Mouse (Mus musculus) CH12.LX (cell line): ENCODE data around the gene Olfr675. TPM values are rescaled to one million over a fixed set of nuclear protein-coding genes. Genes with fewer than 3 reads are reported as not detected.
A peak's percentile ranks its signal among the peaks of the same experiment; 100 is the strongest.
"Not testable (repeated sequence)": the region's sequence is repeated elsewhere in the genome, so short reads cannot be mapped to it uniquely, and the experiment has no call there.

Experiments used
- DNase-seq: peaks from one replicate; pipeline ENCODE4 v3.0.0-alpha.2; 2013; ENCODE audit errors: extremely low read depth
- H3K27ac ChIP-seq: 2 replicates; pipeline ENCODE4 v1.5.1; 2012; ENCODE audit warnings: low read depth, mild to moderate bottlenecking, control low read depth, moderate library complexity; ENCODE audit not compliant: insufficient read depth
- H3K27me3 ChIP-seq: replicated peaks from 2 replicates; pipeline ENCODE3; 2012; ENCODE audit warnings: inconsistent platforms
- H3K36me3 ChIP-seq, 2 experiments: replicated peaks in 1 of 2; 2 replicates each; pipeline versions ENCODE3 to v1.6.1; 2012; ENCODE audit warnings: inconsistent platforms in 1 of 2, low read length in 1 of 2, mild to moderate bottlenecking in 1 of 2, mixed read lengths in 1 of 2, moderate library complexity in 1 of 2; ENCODE audit not compliant: control insufficient read depth in 1 of 2, insufficient read depth in 1 of 2
- H3K4me1 ChIP-seq, 2 experiments: 2 replicates each; pipeline ENCODE4 v1.6.1; 2012; ENCODE audit warnings: inconsistent platforms in 1 of 2, moderate library complexity in 1 of 2; ENCODE audit not compliant: insufficient read depth in 2 of 2, control insufficient read depth in 1 of 2
- H3K4me2 ChIP-seq: 2 replicates; pipeline ENCODE4 v1.6.1; 2012; ENCODE audit warnings: low read depth, mild to moderate bottlenecking, control low read depth; ENCODE audit not compliant: poor library complexity, insufficient read depth, severe bottlenecking
- H3K4me3 ChIP-seq, 3 experiments: fragments of 150-350 bp in 1 of 3; sonication (generic) in 1 of 3; replicated peaks in 1 of 3; 2 replicates each; pipeline versions ENCODE3 to v1.5.1; 2011 to 2012; ENCODE audit warnings: low read depth in 2 of 3, low read length in 2 of 3, mild to moderate bottlenecking in 2 of 3, moderate library complexity in 2 of 3, control low read depth in 1 of 3, improper control_type of control experiment in 1 of 3, inconsistent platforms in 1 of 3, mixed read lengths in 1 of 3; ENCODE audit not compliant: poor library complexity in 1 of 3
- H3K79me2 ChIP-seq: replicated peaks from 2 replicates; pipeline ENCODE4 v1.6.1; 2012; ENCODE audit warnings: mild to moderate bottlenecking, moderate library complexity; ENCODE audit not compliant: control insufficient read depth, poor library complexity, insufficient read depth, severe bottlenecking; ENCODE audit errors: extremely low read depth
- H3K9ac ChIP-seq: 2 replicates; pipeline ENCODE4 v1.6.1; 2012; ENCODE audit warnings: low read depth, mild to moderate bottlenecking, control low read depth, moderate library complexity; ENCODE audit not compliant: insufficient read depth
- H3K9me3 ChIP-seq: replicated peaks from 2 replicates; pipeline ENCODE3; 2012; ENCODE audit warnings: low read length, inconsistent platforms, mixed read lengths
- CTCF ChIP-seq, 2 experiments: IDR thresholded peaks in 1 of 2; conservative IDR thresholded peaks in 1 of 2; 2 replicates each; pipeline ENCODE4 v1.5.1; 2011 to 2012; ENCODE audit warnings: low read depth in 2 of 2, low read length in 2 of 2, improper control_type of control experiment in 1 of 2, inconsistent platforms in 1 of 2, mild to moderate bottlenecking in 1 of 2, moderate library complexity in 1 of 2
- RAD21 ChIP-seq: IDR thresholded peaks from 2 replicates; pipeline ENCODE4 v1.6.1; 2011; ENCODE audit warnings: low read depth, mild to moderate bottlenecking, low read length, improper control_type of control experiment, moderate library complexity
- ZMIZ1 ChIP-seq: IDR thresholded peaks from 2 replicates; pipeline ENCODE4 v1.6.1; 2012; ENCODE audit warnings: low read depth, mild to moderate bottlenecking, inconsistent platforms, low read length, improper control_type of control experiment
- dilution Hi-C: fragments of 300-500 bp; cut with MboI; formaldehyde crosslinking; loops from 2 replicates; pipeline ENCODE4 v1.14.3; 2020; ENCODE audit warnings: low sequenced_read_pairs; ENCODE audit not compliant: extremely low pct_unique_long_range_greater_than_20kb, extremely low pct_ligation_motif_present
- in situ Hi-C: fragments of 300-500 bp; cut with MboI; formaldehyde crosslinking; loops from 3 replicates; pipeline ENCODE4 v1.14.3; 2019; ENCODE audit warnings: low sequenced_read_pairs, low pct_ligation_motif_present, low pct_unique_long_range_greater_than_20kb, mixed read lengths
- polyA plus RNA-seq: library from polyadenylated mRNA; unstranded; fragments of >175 nt; gene quantifications from 2 replicates; pipeline ENCODE4 v1.2.1, GENCODE M21; 2012; ENCODE audit warnings: low read depth; ENCODE audit not compliant: insufficient read length
- total RNA-seq, 2 experiments: library from RNA; depleted of rRNA; stranded (reverse); fragments of 300-350 nt in 1 of 2; fragments of >200 nt in 1 of 2; gene quantifications; 2 replicates each; pipeline ENCODE4 v1.2.3; 2012 to 2014

Gene Olfr675
- total and polyA plus RNA-seq, 3 experiments: not detected

DNA sequence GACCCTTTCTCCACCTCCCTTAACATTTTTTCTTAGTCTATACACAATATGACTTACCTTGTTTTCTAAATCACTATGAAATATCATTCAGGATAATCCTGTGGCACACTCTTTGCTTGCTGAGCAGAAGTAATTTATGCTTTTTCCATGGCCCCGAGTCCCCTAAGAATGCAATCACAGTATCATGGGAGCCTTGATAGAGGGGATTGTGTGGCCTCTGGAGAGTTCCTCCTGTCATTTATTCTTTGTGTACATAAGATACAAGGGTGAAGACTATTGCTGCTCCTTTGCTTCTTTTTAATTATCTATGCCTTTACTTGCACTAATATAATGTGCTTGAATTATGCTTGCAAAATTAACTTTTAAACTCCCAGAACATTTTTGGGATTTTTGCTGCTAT is 49.2 kb downstream of the Olfr675 start, which contains the start of gene Olfr671:
Gene Olfr671 (minus strand): TSS at position 101 of the 400 bp plus-strand sequence.
- Histone ChIP-seq H3K27ac (no peak within 1 kb of the TSS), H3K9ac (no peak within 1 kb of the TSS), H3K79me2 (no peaks in the 10 kb centered on the region), H3K27me3 (no peaks in the 10 kb centered on the region), H3K4me2 (no peak within 1 kb of the TSS), H3K36me3 (no peaks in the 10 kb centered on the region), H3K4me1 (no peaks in the 10 kb centered on the region), H3K9me3 (no peaks in the 10 kb centered on the region), H3K4me3 (no peak within 1 kb of the TSS)
- in situ Hi-C loops (no loop called here), dilution Hi-C loops (no loop called here)
- no peak for DNase-seq
- TF ChIP-seq ZMIZ1: no peak

DNA sequence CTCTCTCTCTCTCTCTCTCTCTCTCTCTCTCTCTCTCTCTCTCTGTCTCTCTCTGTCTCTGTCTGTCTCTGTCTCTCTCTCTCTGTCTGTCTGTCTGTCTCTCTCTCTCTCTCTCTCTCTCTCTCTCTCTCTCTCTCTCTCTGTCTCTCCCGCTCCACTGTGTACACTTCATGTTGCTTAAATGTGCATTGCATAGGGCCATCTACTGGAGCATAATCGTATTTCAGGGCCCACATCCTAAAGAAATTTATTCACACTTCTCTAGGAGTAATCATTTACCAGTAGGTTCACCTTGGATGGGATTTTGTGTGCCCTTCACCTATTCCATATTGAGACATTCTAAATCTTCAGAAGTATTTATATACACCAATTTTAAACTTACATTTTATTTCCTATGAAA is 55.8 kb downstream of the Olfr675 start:
- H3K4me1 ChIP-seq, in situ Hi-C loops, H3K36me3 ChIP-seq, H3K4me2 ChIP-seq, H3K27ac ChIP-seq, H3K4me3 ChIP-seq, H3K9me3 ChIP-seq, H3K79me2 ChIP-seq, dilution Hi-C loops, H3K27me3 ChIP-seq, H3K9ac ChIP-seq: not testable (repeated sequence)
- peak; percentile 28 for TF ChIP-seq RAD21
- peak in 1 of 2 experiments; percentile 39; a peak in 1 of 4 replicates for TF ChIP-seq CTCF (conservative IDR thresholded peaks at IDR 0.05 in 1 of 2, IDR thresholded peaks at IDR 0.05 in 1 of 2; ENCODE audit: low read depth in 2 of 2, low read length in 2 of 2)
- peak; percentile 14 for DNase-seq

Other genes starting within 250 kb of the Olfr675 start
- not detected in 2 replicates for gene Usp17lb, start 185.9 kb downstream of the Olfr675 start, total RNA-seq (2012; rRNA removed)
- gene Usp17lb, start 185.9 kb downstream of the Olfr675 start, total RNA-seq (2014; rRNA removed): not detected in 2 replicates
- not detected in 2 replicates for gene Usp17lb, start 185.9 kb downstream of the Olfr675 start, polyA plus RNA-seq
- gene Usp17la, start 171.5 kb downstream of the Olfr675 start, total RNA-seq (2012; rRNA removed): 0.13 and 0.17 TPM in 2 replicates
- not detected in 2 replicates for gene Usp17la, start 171.5 kb downstream of the Olfr675 start, total RNA-seq (2014; rRNA removed)
- 0.10 and 0.11 TPM in 2 replicates for gene Usp17la, start 171.5 kb downstream of the Olfr675 start, polyA plus RNA-seq
- not detected in 2 replicates for gene Olfr665, start 150.4 kb downstream of the Olfr675 start, total RNA-seq (2012; rRNA removed)
- gene Olfr665, start 150.4 kb downstream of the Olfr675 start, total RNA-seq (2014; rRNA removed): not detected in 2 replicates
- gene Olfr665, start 150.4 kb downstream of the Olfr675 start, polyA plus RNA-seq: not detected in 2 replicates
- not detected in 2 replicates for gene Olfr666, start 132.5 kb downstream of the Olfr675 start, total RNA-seq (2012; rRNA removed)
- gene Olfr666, start 132.5 kb downstream of the Olfr675 start, total RNA-seq (2014; rRNA removed): not detected in 2 replicates
- gene Olfr666, start 132.5 kb downstream of the Olfr675 start, polyA plus RNA-seq: not detected in 2 replicates
- gene Olfr667, start 107.0 kb downstream of the Olfr675 start, total RNA-seq (2012; rRNA removed): not detected in 2 replicates
- not detected in 2 replicates for gene Olfr667, start 107.0 kb downstream of the Olfr675 start, total RNA-seq (2014; rRNA removed)
- gene Olfr667, start 107.0 kb downstream of the Olfr675 start, polyA plus RNA-seq: not detected in 2 replicates
- gene Olfr668, start 100.4 kb downstream of the Olfr675 start, total RNA-seq (2012; rRNA removed): not detected in 2 replicates
- gene Olfr668, start 100.4 kb downstream of the Olfr675 start, total RNA-seq (2014; rRNA removed): not detected in 2 replicates
- gene Olfr668, start 100.4 kb downstream of the Olfr675 start, polyA plus RNA-seq: not detected in 2 replicates
- gene Olfr669, start 94.2 kb downstream of the Olfr675 start, total RNA-seq (2012; rRNA removed): not detected in 2 replicates
- not detected in 2 replicates for gene Olfr669, start 94.2 kb downstream of the Olfr675 start, total RNA-seq (2014; rRNA removed)
- not detected in 2 replicates for gene Olfr669, start 94.2 kb downstream of the Olfr675 start, polyA plus RNA-seq
- not detected in 2 replicates for gene Olfr670, start 65.8 kb downstream of the Olfr675 start, total RNA-seq (2012; rRNA removed)
- gene Olfr670, start 65.8 kb downstream of the Olfr675 start, total RNA-seq (2014; rRNA removed): not detected in 2 replicates
- gene Olfr670, start 65.8 kb downstream of the Olfr675 start, polyA plus RNA-seq: not detected in 2 replicates
- gene Olfr671, start 49.3 kb downstream of the Olfr675 start, total RNA-seq (2012; rRNA removed): not detected in 2 replicates
- not detected in 2 replicates for gene Olfr671, start 49.3 kb downstream of the Olfr675 start, total RNA-seq (2014; rRNA removed)
- not detected in 2 replicates for gene Olfr671, start 49.3 kb downstream of the Olfr675 start, polyA plus RNA-seq
- not detected in 2 replicates for gene Olfr672, start 26.4 kb downstream of the Olfr675 start, total RNA-seq (2012; rRNA removed)
- not detected in 2 replicates for gene Olfr672, start 26.4 kb downstream of the Olfr675 start, total RNA-seq (2014; rRNA removed)
- gene Olfr672, start 26.4 kb downstream of the Olfr675 start, polyA plus RNA-seq: not detected in 2 replicates
- not detected in 2 replicates for gene Olfr676, start 4.2 kb upstream of the Olfr675 start, total RNA-seq (2012; rRNA removed)
- gene Olfr676, start 4.2 kb upstream of the Olfr675 start, total RNA-seq (2014; rRNA removed): not detected in 2 replicates
- gene Olfr676, start 4.2 kb upstream of the Olfr675 start, polyA plus RNA-seq: not detected in 2 replicates
- gene Olfr677, start 22.9 kb upstream of the Olfr675 start, total RNA-seq (2012; rRNA removed): not detected in 2 replicates
- gene Olfr677, start 22.9 kb upstream of the Olfr675 start, total RNA-seq (2014; rRNA removed): not detected in 2 replicates
- gene Olfr677, start 22.9 kb upstream of the Olfr675 start, polyA plus RNA-seq: not detected in 2 replicates
- not detected in 2 replicates for gene Olfr678, start 36.0 kb upstream of the Olfr675 start, total RNA-seq (2012; rRNA removed)
- not detected in 2 replicates for gene Olfr678, start 36.0 kb upstream of the Olfr675 start, total RNA-seq (2014; rRNA removed)
- not detected in 2 replicates for gene Olfr678, start 36.0 kb upstream of the Olfr675 start, polyA plus RNA-seq
- not detected in 2 replicates for gene Olfr679, start 52.7 kb upstream of the Olfr675 start, total RNA-seq (2012; rRNA removed)
- not detected in 2 replicates for gene Olfr679, start 52.7 kb upstream of the Olfr675 start, total RNA-seq (2014; rRNA removed)
- not detected in 2 replicates for gene Olfr679, start 52.7 kb upstream of the Olfr675 start, polyA plus RNA-seq
- not detected in 2 replicates for gene Olfr680-ps1, start 64.4 kb upstream of the Olfr675 start, total RNA-seq (2012; rRNA removed)
- gene Olfr680-ps1, start 64.4 kb upstream of the Olfr675 start, total RNA-seq (2014; rRNA removed): not detected in 2 replicates
- gene Olfr680-ps1, start 64.4 kb upstream of the Olfr675 start, polyA plus RNA-seq: not detected in 2 replicates
- not detected in 2 replicates for gene Olfr681, start 88.4 kb upstream of the Olfr675 start, total RNA-seq (2012; rRNA removed)
- not detected in 2 replicates for gene Olfr681, start 88.4 kb upstream of the Olfr675 start, total RNA-seq (2014; rRNA removed)
- gene Olfr681, start 88.4 kb upstream of the Olfr675 start, polyA plus RNA-seq: not detected in 2 replicates
- gene Olfr683, start 118.6 kb upstream of the Olfr675 start, total RNA-seq (2012; rRNA removed): not detected in 2 replicates
- gene Olfr683, start 118.6 kb upstream of the Olfr675 start, total RNA-seq (2014; rRNA removed): not detected in 2 replicates
- not detected in 2 replicates for gene Olfr683, start 118.6 kb upstream of the Olfr675 start, polyA plus RNA-seq
- not detected in 2 replicates for gene Olfr684, start 135.2 kb upstream of the Olfr675 start, total RNA-seq (2012; rRNA removed)
- gene Olfr684, start 135.2 kb upstream of the Olfr675 start, total RNA-seq (2014; rRNA removed): not detected in 2 replicates
- not detected in 2 replicates for gene Olfr684, start 135.2 kb upstream of the Olfr675 start, polyA plus RNA-seq
- not detected in 2 replicates for gene Olfr685, start 157.6 kb upstream of the Olfr675 start, total RNA-seq (2012; rRNA removed)
- gene Olfr685, start 157.6 kb upstream of the Olfr675 start, total RNA-seq (2014; rRNA removed): not detected in 2 replicates
- gene Olfr685, start 157.6 kb upstream of the Olfr675 start, polyA plus RNA-seq: not detected in 2 replicates
- gene Olfr686, start 179.0 kb upstream of the Olfr675 start, total RNA-seq (2012; rRNA removed): not detected in 2 replicates
- gene Olfr686, start 179.0 kb upstream of the Olfr675 start, total RNA-seq (2014; rRNA removed): not detected in 2 replicates
- not detected in 2 replicates for gene Olfr686, start 179.0 kb upstream of the Olfr675 start, polyA plus RNA-seq